Mouse (Mus musculus) forebrain, embryonic 11.5 days (tissue): ENCODE results near the gene As3mt. TPM values are rescaled to one million over a fixed set of nuclear protein-coding genes. Genes with fewer than 3 reads are reported as not detected.
A peak's percentile ranks its signal among the peaks of the same experiment; 100 is the strongest.

Experiments
- ATAC-seq: fragments of 200-750 bp; cut with Nextera tagmentation; replicated peaks from 2 replicates; pipeline ENCODE4 v1.8.0; 2017; ENCODE audit warnings: moderate TSS enrichment; ENCODE audit not compliant: low FRiP score
- DNase-seq: peaks from one replicate; pipeline ENCODE4 v3.0.0-alpha.2; 2017; ENCODE audit warnings: low spot score
- H3K27ac ChIP-seq: fragments of 300-500 bp; sonication (generic); 2 replicates; pipeline ENCODE4 v1.5.1; 2014; ENCODE audit warnings: low read depth, low read length
- H3K27me3 ChIP-seq: fragments of 300-500 bp; sonication (generic); 2 replicates; pipeline ENCODE4 v1.6.1; 2014; ENCODE audit warnings: mild to moderate bottlenecking, low read length, mixed read lengths; ENCODE audit not compliant: control insufficient read depth, insufficient read depth
- H3K36me3 ChIP-seq: fragments of 300-500 bp; sonication (generic); 2 replicates; pipeline ENCODE4 v1.6.1; 2014; ENCODE audit warnings: mild to moderate bottlenecking, low read length, moderate library complexity, mixed read lengths; ENCODE audit not compliant: control insufficient read depth, insufficient read depth
- H3K4me1 ChIP-seq: fragments of 300-500 bp; sonication (generic); replicated peaks from 2 replicates; pipeline ENCODE4 v1.6.1; 2014; ENCODE audit warnings: low read length, mixed read lengths; ENCODE audit not compliant: control insufficient read depth, insufficient read depth
- H3K4me2 ChIP-seq: fragments of 300-500 bp; sonication (generic); 2 replicates; pipeline ENCODE4 v1.6.1; 2014; ENCODE audit warnings: low read depth, mild to moderate bottlenecking, low read length, moderate library complexity, mixed read lengths; ENCODE audit not compliant: severe bottlenecking
- H3K4me3 ChIP-seq: fragments of 300-500 bp; sonication (generic); 2 replicates; pipeline ENCODE4 v1.5.1; 2014; ENCODE audit warnings: low read depth, low read length
- H3K9ac ChIP-seq: fragments of 300-500 bp; sonication (generic); 2 replicates; pipeline ENCODE4 v1.6.1; 2014; ENCODE audit warnings: low read length
- H3K9me3 ChIP-seq: fragments of 300-500 bp; sonication (generic); 2 replicates; pipeline ENCODE4 v1.6.1; 2016; ENCODE audit warnings: low read length, mixed read lengths; ENCODE audit not compliant: control insufficient read depth
- WGBS: fragments of 180-500 bp; shearing (Covaris S2); extraction: QIAGEN DNeasy Blood & Tissue Kit; methylation state at CpG from one replicate; pipeline ENCODE4 v1.1.7; 2014; 5-methylcytosine and 5-hydroxymethylcytosine counted together
- polyA plus RNA-seq: library from polyadenylated mRNA; unstranded; fragments of >200 nt; fragmentation: Nextera tagmentation; extraction: Ambion mirVana; gene quantifications from 2 replicates; pipeline ENCODE4 v1.2.1, GENCODE M21; 2014

Gene As3mt
- polyA plus RNA-seq, 1 experiment from 2014 or later, result 19.4 TPM

- no peak within 1 kb of the TSS for H3K27ac ChIP-seq
- H3K36me3 ChIP-seq, result no peaks in the 10 kb centered on the region
- WGBS, result under 1% methylated on average over 59 of the region's 59 CpGs
- peak within 1 kb of the TSS; percentile 94 for H3K4me2 ChIP-seq
- peaks cover 8% of the 10 kb centered on the region; the same call in 1 of the 2 replicates for H3K4me1 ChIP-seq
- DNase-seq (peak; percentile 100), ATAC-seq (peak; percentile 97)
- peaks cover 9% of the 10 kb centered on the region for H3K27me3 ChIP-seq
- H3K9ac ChIP-seq, result peak within 1 kb of the TSS; percentile 69
- H3K9me3 ChIP-seq, result no peaks in the 10 kb centered on the region; the same call in 1 of the 2 replicates
- H3K4me3 ChIP-seq, result peak within 1 kb of the TSS; percentile 72
These were observed 54.1 kb downstream of the As3mt start, which contains the start of gene Cnnm2 for GRCm38 (mm10) chr19:46761247-46761946. Gene Cnnm2, plus strand, starts transcription at chr19:46761596.

- ATAC-seq, result no peak; the same call in 1 of the 2 replicates
These were observed 54.7 kb downstream of the As3mt start for GRCm38 (mm10) chr19:46761971-46762290.

DNA sequence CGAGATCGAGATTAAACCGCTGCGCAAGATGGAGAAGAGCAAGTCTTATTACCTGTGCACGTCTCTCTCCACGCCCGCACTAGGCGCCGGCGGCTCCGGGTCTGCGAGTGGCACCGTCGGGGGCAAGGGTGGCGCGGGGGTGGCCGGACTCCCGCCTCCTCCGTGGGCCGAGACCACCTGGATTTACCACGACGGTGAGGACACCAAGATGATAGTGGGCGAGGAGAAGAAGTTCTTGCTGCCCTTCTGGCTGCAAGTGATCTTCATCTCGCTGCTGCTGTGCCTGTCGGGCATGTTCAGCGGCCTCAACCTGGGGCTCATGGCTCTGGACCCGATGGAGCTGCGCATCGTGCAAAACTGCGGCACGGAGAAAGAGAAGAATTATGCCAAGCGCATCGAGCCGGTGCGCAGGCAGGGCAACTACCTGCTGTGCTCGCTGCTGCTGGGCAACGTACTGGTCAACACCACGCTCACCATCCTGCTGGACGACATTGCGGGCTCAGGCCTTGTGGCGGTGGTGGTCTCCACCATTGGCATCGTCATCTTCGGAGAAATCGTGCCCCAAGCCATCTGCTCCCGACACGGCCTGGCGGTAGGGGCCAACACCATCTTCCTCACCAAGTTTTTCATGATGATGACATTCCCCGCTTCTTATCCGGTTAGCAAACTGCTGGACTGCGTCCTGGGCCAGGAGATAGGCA, 55.2 kb downstream of the As3mt start:
- peak overlapping the region; percentile 69 for H3K9ac ChIP-seq
- H3K36me3 ChIP-seq, result no peaks in the 10 kb centered on the region
- peak; percentile 73 for DNase-seq
- peaks cover 8% of the 10 kb centered on the region; the same call in 1 of the 2 replicates for H3K4me1 ChIP-seq
- H3K27me3 ChIP-seq, result peaks cover 9% of the 10 kb centered on the region
- WGBS, result under 1% methylated on average over 49 of the region's 50 CpGs
- no peak for ATAC-seq
- peak overlapping the region; percentile 72 for H3K4me3 ChIP-seq
- no peaks in the 10 kb centered on the region; the same call in 1 of the 2 replicates for H3K9me3 ChIP-seq
- H3K4me2 ChIP-seq, result peak overlapping the region; percentile 94
- no peak overlapping the region for H3K27ac ChIP-seq

More at GRCm38 (mm10) chr19:46761971-46762290, 54.7 kb downstream of the As3mt start:
- H3K4me3 ChIP-seq, result peak overlapping the region; percentile 72
- H3K4me2 ChIP-seq, result peak overlapping the region; percentile 94
- H3K36me3 ChIP-seq, result no peaks in the 10 kb centered on the region
- peaks cover 8% of the 10 kb centered on the region; the same call in 1 of the 2 replicates for H3K4me1 ChIP-seq
- H3K9me3 ChIP-seq, result no peaks in the 10 kb centered on the region; the same call in 1 of the 2 replicates
- peak overlapping the region; percentile 69 for H3K9ac ChIP-seq
- no peak for DNase-seq
- no peak overlapping the region for H3K27ac ChIP-seq
- peaks cover 9% of the 10 kb centered on the region for H3K27me3 ChIP-seq
- WGBS, result 0% methylated on average over 36 of the region's 36 CpGs

- 0% methylated on average over 19 of the region's 19 CpGs for WGBS
- Histone ChIP-seq H3K9ac (no peak overlapping the region), H3K27ac (no peak overlapping the region), H3K4me3 (peak overlapping the region; percentile 72), H3K4me1 (peaks cover 8% of the 10 kb centered on the region; the same call in 1 of the 2 replicates), H3K27me3 (peaks cover 9% of the 10 kb centered on the region), H3K4me2 (peak overlapping the region; percentile 94), H3K36me3 (no peaks in the 10 kb centered on the region), H3K9me3 (no peaks in the 10 kb centered on the region)
- DNase-seq, result no peak
- no peak for ATAC-seq
These were observed 55.7 kb downstream of the As3mt start for GRCm38 (mm10) chr19:46762992-46763342.

- Histone ChIP-seq H3K4me1 (peaks cover 8% of the 10 kb centered on the region; the same call in 1 of the 2 replicates), H3K4me2 (peak overlapping the region; percentile 94; the same call in 1 of the 2 replicates), H3K27me3 (peaks cover 9% of the 10 kb centered on the region), H3K4me3 (peak overlapping the region; percentile 72), H3K9me3 (no peaks in the 10 kb centered on the region), H3K36me3 (no peaks in the 10 kb centered on the region), H3K27ac (no peak overlapping the region), H3K9ac (no peak overlapping the region)
- 8% methylated on average over 7 of the region's 7 CpGs for WGBS
- no peak for DNase-seq
- no peak for ATAC-seq
These were observed 56.1 kb downstream of the As3mt start for GRCm38 (mm10) chr19:46763356-46763755.

DNA sequence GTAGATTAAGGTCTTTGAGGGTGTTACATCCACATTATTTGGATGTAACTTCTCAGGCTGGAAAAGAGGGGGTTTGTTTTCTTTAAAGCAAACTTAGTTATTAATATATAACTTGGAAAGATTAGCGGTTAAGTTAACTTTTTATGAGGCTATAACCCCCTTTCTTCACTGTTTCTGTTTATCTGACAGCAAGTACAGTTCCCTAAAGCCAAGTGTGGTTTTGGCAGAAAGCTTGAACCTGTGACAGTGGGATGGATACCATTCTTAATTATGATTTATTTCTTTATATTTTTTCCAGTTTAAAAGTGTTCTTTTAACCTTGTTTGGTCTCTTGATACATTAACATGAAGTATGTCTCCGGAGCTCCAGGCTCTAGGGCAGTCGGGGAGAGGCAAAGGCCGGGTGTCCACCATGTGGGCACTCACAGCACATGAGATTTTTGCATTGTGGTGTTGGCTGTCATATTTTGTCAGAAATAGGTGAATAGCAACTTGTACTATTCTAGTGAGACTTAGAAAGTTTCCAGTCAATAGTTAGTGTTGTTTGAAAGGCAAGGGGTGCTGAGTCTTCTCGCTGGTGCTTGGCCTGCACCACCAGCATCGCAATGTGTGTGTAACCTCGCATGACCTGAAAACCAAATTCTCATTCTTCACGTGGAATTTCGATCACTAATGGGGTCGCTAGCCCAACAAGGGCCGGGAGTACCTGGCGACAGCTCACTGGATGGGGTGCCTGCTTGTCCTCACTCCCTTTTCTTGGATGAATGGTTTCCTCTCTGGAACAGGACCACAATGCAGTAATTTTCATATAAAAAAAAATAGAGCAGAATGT, 56.9 kb downstream of the As3mt start:
- no peak for DNase-seq
- WGBS, result 62% methylated on average over 12 of the region's 12 CpGs

GRCm38 (mm10) chr19:46764763-46765117, 57.5 kb downstream of the As3mt start:
- no peak overlapping the region for H3K4me2 ChIP-seq
- H3K9ac ChIP-seq, result no peak overlapping the region
- H3K36me3 ChIP-seq, result no peaks in the 10 kb centered on the region
- WGBS, result 65% methylated on average over 9 of the region's 9 CpGs
- peaks cover 8% of the 10 kb centered on the region; the same call in 1 of the 2 replicates for H3K4me1 ChIP-seq
- no peak for DNase-seq
- peaks cover 9% of the 10 kb centered on the region for H3K27me3 ChIP-seq
- H3K4me3 ChIP-seq, result no peak overlapping the region
- H3K27ac ChIP-seq, result no peak overlapping the region
- H3K9me3 ChIP-seq, result no peaks in the 10 kb centered on the region
- ATAC-seq, result no peak

More for the DNA sequence above, 56.9 kb downstream of the As3mt start:
- Histone ChIP-seq H3K27me3 (peaks cover 9% of the 10 kb centered on the region), H3K27ac (no peak overlapping the region), H3K9ac (no peak overlapping the region), H3K9me3 (no peaks in the 10 kb centered on the region), H3K4me1 (peaks cover 8% of the 10 kb centered on the region; the same call in 1 of the 2 replicates), H3K4me2 (0 out of 2 replicates have a peak overlapping the region, but pooled peaks have one; percentile 2), H3K36me3 (no peaks in the 10 kb centered on the region), H3K4me3 (no peak overlapping the region)
- no peak for ATAC-seq

DNA sequence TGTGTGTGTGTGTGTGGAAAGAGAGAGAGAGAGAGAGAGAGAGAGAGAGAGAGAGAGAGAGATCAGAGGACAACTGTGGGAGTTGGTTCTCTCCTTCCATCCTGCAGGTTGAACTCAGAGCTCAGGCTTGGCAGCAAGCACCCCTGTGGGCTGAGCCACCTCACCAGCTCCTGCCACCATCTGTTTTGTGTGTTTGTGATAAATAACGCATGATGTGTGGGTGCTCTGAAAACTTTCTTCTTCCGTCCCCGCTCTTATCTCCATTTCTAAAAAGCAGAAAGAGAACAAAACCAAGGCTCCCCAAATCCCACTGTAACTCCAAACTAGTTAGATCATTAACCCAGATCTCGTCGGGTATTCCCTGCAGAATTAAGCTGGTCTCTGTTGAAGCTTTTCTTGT, 58.9 kb downstream of the As3mt start:
- Histone ChIP-seq H3K4me1 (peaks cover 8% of the 10 kb centered on the region; the same call in 1 of the 2 replicates), H3K4me3 (no peak overlapping the region), H3K9me3 (no peaks in the 10 kb centered on the region), H3K9ac (no peak overlapping the region), H3K36me3 (no peaks in the 10 kb centered on the region), H3K27ac (no peak overlapping the region), H3K27me3 (peaks cover 9% of the 10 kb centered on the region), H3K4me2 (no peak overlapping the region)
- WGBS, result 72% methylated on average over 5 of the region's 5 CpGs
- DNase-seq (no peak), ATAC-seq (no peak)
